Mouse (Mus musculus) C2C12 (cell line): Measurements from ENCODE around the gene Aff1.

Experiments used
- CEBPB ChIP-seq: IDR thresholded peaks from one replicate; pipeline ENCODE4 v1.6.1; 2011; ENCODE audit warnings: low read depth, mild to moderate bottlenecking, control low read depth, moderate library complexity
- CTCF ChIP-seq: IDR thresholded peaks from one replicate; pipeline ENCODE4 v1.5.1; 2011; ENCODE audit not compliant: control insufficient read depth, insufficient read depth, insufficient read length
- FOSL1 ChIP-seq: IDR thresholded peaks from one replicate; pipeline ENCODE4 v1.8.0; 2011; ENCODE audit warnings: mild to moderate bottlenecking, low read length; ENCODE audit not compliant: poor library complexity, insufficient read depth, severe bottlenecking
- MAX ChIP-seq: IDR thresholded peaks from one replicate; pipeline ENCODE4 v1.6.1; 2011; ENCODE audit warnings: mild to moderate bottlenecking, control low read depth
- MYOD1 ChIP-seq: IDR thresholded peaks from one replicate; pipeline ENCODE4 v1.6.1; 2011; ENCODE audit warnings: low read depth; ENCODE audit not compliant: control insufficient read depth, insufficient read length
- MYOG ChIP-seq: IDR thresholded peaks from one replicate; pipeline ENCODE4 v1.6.1; 2011; ENCODE audit not compliant: control insufficient read depth, insufficient read length; ENCODE audit errors: extremely low read depth
- USF1 ChIP-seq: IDR thresholded peaks from one replicate; pipeline ENCODE4 v1.6.1; 2011; ENCODE audit warnings: low read depth, mild to moderate bottlenecking, control low read depth, moderate library complexity

DNA sequence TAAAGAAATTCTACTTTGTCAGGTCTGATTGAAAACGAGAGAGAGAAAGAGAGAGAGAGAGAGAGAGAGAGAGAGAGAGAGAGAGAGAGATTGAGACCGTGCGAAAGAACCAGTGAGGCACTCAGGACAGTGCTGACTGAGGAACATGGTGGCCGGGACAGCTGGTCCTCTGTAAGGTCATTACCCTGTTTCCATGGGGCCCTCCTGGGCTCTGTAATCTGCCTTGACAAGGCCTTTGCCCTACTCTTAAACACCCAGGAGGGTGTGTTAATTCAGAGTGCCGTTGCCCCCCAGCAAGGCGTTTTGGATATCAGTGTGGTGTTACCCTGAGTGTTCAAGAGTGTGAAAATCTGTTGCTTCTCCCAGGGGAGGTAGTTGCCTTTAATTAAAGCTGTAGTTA is 88.1 kb downstream of the Aff1 start:
- TF ChIP-seq CTCF, result no peak
- TF ChIP-seq USF1, result no peak
- TF ChIP-seq MAX, result no peak
- no peak for TF ChIP-seq CEBPB
- TF ChIP-seq MYOG, result no peak
- no peak for TF ChIP-seq MYOD1
- no peak for TF ChIP-seq FOSL1
